Mouse (Mus musculus) heart, embryonic 11.5 days (tissue): ENCODE data around the gene Ssr2. TPM values are rescaled to one million over a fixed set of nuclear protein-coding genes. Genes with fewer than 3 reads are reported as not detected.

Experiments used
- ATAC-seq: fragments of 200-750 bp; cut with Nextera tagmentation; replicated peaks from 2 replicates; pipeline ENCODE4 v1.8.0; 2017; ENCODE audit warnings: moderate library complexity; ENCODE audit not compliant: insufficient number of reproducible peaks, low FRiP score, low TSS enrichment
- H3K27ac ChIP-seq: fragments of 300-500 bp; sonication (generic); 2 replicates; pipeline ENCODE4 v1.5.1; 2014; ENCODE audit warnings: mild to moderate bottlenecking, low read depth, low read length
- H3K27me3 ChIP-seq: fragments of 300-500 bp; sonication (generic); 2 replicates; pipeline ENCODE4 v1.6.1; 2014; ENCODE audit warnings: mild to moderate bottlenecking, low read length, mixed read lengths; ENCODE audit not compliant: control insufficient read depth, insufficient read depth
- H3K36me3 ChIP-seq: fragments of 300-500 bp; sonication (generic); 2 replicates; pipeline ENCODE4 v1.6.1; 2014; ENCODE audit warnings: mild to moderate bottlenecking, low read length, moderate library complexity, mixed read lengths; ENCODE audit not compliant: control insufficient read depth, insufficient read depth
- H3K4me1 ChIP-seq: fragments of 300-500 bp; sonication (generic); 2 replicates; pipeline ENCODE4 v1.6.1; 2014; ENCODE audit warnings: low read length; ENCODE audit not compliant: control insufficient read depth, insufficient read depth
- H3K4me2 ChIP-seq: fragments of 300-500 bp; sonication (generic); 2 replicates; pipeline ENCODE4 v1.6.1; 2014; ENCODE audit warnings: mild to moderate bottlenecking, moderate library complexity
- H3K4me3 ChIP-seq: fragments of 300-500 bp; sonication (generic); 2 replicates; pipeline ENCODE4 v1.5.1; 2014; ENCODE audit warnings: low read depth, low read length
- H3K9ac ChIP-seq: fragments of 300-500 bp; sonication (generic); 2 replicates; pipeline ENCODE4 v1.6.1; 2014; ENCODE audit warnings: mild to moderate bottlenecking, low read depth, low read length, moderate library complexity
- H3K9me3 ChIP-seq: fragments of 300-500 bp; sonication (generic); replicated peaks from 2 replicates; pipeline ENCODE4 v1.6.1; 2016; ENCODE audit warnings: low read length; ENCODE audit not compliant: control insufficient read depth
- WGBS: fragments of 180-500 bp; shearing (Covaris S2); extraction: QIAGEN DNeasy Blood & Tissue Kit; methylation state at CpG from one replicate; pipeline ENCODE4 v1.1.7; 2014; ENCODE audit not compliant: insufficient replicate concordance; 5-methylcytosine and 5-hydroxymethylcytosine counted together
- polyA plus RNA-seq: library from polyadenylated mRNA; unstranded; fragments of >200 nt; fragmentation: Nextera tagmentation; extraction: Ambion mirVana; gene quantifications from 2 replicates; pipeline ENCODE4 v1.2.1, GENCODE M21; 2014

Gene Ssr2
- polyA plus RNA-seq, 1 experiment from 2014 or later, result 206 TPM

DNA sequence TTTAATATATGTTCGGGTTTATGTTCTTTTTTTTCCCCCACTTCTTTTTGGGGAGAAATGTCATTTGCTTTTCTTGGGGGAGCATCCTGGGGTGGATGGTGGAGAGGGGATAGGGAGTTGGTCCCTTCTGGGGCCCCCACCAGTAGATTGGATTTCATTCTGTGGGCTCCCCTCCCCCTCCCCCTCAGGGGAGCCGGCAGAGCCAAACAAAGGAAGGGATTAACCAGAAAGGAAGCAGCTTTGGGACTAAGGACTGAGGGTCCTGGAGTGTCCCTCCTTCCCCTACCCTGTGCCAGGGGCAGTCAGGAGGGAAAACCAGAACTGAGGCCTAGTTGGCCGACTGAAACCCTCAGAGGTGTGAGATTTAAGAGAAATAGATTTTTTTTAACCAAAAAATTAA, 36.3 kb upstream of the Ssr2 start:
- peaks cover 24% of the 10 kb centered on the region for H3K36me3 ChIP-seq
- ATAC-seq, result no peak
- WGBS, result 19% methylated on average over 3 of the region's 3 CpGs
- H3K4me3 ChIP-seq, result no peak overlapping the region
- no peaks in the 10 kb centered on the region for H3K27me3 ChIP-seq
- no peak overlapping the region for H3K27ac ChIP-seq
- peaks cover 41% of the 10 kb centered on the region for H3K4me1 ChIP-seq
- no peak overlapping the region for H3K4me2 ChIP-seq
- H3K9ac ChIP-seq, result no peak overlapping the region
- H3K9me3 ChIP-seq, result no peaks in the 10 kb centered on the region

DNA sequence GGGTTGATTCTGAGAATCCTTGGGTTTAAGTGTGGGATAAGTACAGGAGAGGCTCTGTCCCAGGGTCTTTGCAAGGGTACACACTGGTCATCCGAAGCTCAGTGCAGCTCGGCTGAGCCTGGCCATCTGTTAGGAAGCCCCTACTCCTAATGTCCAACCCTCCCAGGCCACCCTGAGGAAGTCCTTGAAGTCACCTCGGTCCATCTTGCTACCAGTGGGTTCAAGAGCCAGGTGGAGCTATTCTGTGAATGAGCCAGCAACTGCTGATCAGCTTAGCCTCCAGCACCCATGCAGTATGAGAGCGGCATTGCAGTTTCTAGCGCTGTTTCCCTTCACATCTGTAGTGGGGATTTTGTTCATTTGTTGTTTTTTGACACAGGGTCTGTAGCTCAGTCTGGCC, 35.6 kb upstream of the Ssr2 start:
- Histone ChIP-seq H3K9me3 (no peaks in the 10 kb centered on the region), H3K27ac (0 out of 2 replicates have a peak overlapping the region, but pooled peaks have one; percentile 24), H3K4me1 (peaks cover 34% of the 10 kb centered on the region), H3K9ac (no peak overlapping the region), H3K4me2 (no peak overlapping the region), H3K4me3 (no peak overlapping the region), H3K27me3 (no peaks in the 10 kb centered on the region), H3K36me3 (peaks cover 24% of the 10 kb centered on the region)
- no peak for ATAC-seq
- 46% methylated on average over 5 of the region's 5 CpGs for WGBS

DNA sequence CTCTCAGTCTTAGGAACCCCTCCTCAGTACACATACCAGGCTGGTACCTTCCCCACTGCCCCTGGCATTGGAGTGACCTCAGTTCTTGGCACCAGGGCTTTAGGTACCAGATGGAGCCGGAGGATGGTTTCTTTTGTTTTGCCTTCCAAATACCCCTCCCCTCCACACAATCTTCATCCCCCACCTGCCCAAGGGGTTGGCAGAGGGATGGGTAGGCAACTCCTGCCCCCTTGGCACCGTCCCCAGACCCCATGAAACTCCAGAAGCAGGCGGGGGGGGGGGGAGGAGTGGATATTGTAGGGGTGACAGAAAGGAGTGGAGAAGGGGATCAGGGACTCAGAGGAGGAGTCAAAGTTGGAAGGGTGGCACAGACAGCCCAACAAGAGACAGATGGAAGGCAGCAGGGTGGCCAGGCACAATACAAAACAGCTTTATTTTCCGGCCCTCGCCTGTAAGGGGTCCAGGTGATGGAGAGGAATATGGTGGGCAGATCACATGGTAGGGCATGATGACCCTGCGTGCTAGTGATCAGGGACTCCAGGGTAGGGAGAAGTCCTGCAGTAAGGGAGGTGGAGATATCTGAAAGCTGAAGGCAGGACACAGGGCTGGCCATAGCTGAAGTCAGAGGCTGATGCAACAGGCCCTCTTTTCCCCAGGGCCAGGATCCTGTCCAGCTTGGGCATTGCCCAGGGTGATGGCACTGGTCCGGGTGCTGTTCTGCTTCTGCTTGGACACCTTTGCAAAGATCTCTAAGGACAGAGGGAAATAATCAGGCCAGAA, 33.9 kb upstream of the Ssr2 start:
- Histone ChIP-seq H3K9me3 (no peaks in the 10 kb centered on the region), H3K36me3 (peaks cover 22% of the 10 kb centered on the region), H3K27me3 (no peaks in the 10 kb centered on the region), H3K4me3 (no peak overlapping the region), H3K4me2 (no peak overlapping the region), H3K27ac (no peak overlapping the region), H3K9ac (no peak overlapping the region), H3K4me1 (peaks cover 17% of the 10 kb centered on the region)
- no peak; the same call in 1 of the 2 replicates for ATAC-seq
- 73% methylated on average over 7 of the region's 7 CpGs for WGBS

DNA sequence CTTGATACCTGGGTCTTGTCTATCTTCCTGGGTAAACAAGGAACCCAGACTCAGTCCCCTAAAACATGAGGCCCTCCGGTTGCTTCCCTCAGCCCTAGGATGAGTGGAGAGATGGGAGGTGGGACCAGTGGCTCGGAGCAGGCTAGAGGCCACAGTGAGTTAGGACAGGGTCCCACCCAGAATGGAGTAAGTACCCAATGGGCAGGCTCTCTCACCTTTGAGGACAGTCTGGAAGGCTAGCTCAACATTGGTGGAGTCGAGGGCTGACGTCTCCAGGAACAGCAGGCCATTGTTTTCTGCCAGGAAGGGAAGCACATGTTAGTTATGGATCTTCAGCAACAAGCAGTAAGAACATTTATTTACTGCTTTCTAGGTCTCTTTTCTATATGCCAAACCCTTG, 33.2 kb upstream of the Ssr2 start:
- Histone ChIP-seq H3K36me3 (peaks cover 15% of the 10 kb centered on the region), H3K27ac (no peak overlapping the region), H3K9me3 (no peaks in the 10 kb centered on the region), H3K27me3 (no peaks in the 10 kb centered on the region), H3K4me3 (no peak overlapping the region), H3K4me1 (peaks cover 12% of the 10 kb centered on the region), H3K9ac (no peak overlapping the region), H3K4me2 (no peak overlapping the region)
- WGBS, result 67% methylated on average over 4 of the region's 4 CpGs
- ATAC-seq, result no peak

DNA sequence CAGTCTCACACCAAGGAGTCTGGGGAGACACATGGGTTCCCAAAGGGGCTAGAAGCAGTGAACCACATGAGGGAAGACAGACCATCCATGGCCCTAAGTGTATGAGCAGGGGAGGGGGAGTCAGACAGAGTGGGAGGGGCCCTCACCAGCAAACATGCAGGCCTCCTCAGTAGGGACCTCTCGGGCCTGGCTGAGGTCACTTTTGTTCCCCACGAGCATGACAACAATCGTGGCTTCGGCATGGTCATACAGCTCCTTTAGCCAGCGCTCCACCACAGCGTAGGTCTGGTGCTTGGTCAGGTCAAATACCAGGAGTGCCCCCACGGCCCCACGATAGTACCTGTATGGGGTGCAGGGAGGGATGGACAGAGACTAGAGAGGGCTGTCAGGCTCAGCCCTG, 32.5 kb upstream of the Ssr2 start:
- ATAC-seq, result no peak
- peaks cover 9% of the 10 kb centered on the region for H3K36me3 ChIP-seq
- H3K4me1 ChIP-seq, result peaks cover 8% of the 10 kb centered on the region
- 78% methylated on average over 8 of the region's 8 CpGs for WGBS
- H3K27ac ChIP-seq, result no peak overlapping the region
- no peak overlapping the region for H3K9ac ChIP-seq
- H3K27me3 ChIP-seq, result no peaks in the 10 kb centered on the region
- H3K9me3 ChIP-seq, result no peaks in the 10 kb centered on the region
- no peak overlapping the region for H3K4me2 ChIP-seq
- H3K4me3 ChIP-seq, result no peak overlapping the region

DNA sequence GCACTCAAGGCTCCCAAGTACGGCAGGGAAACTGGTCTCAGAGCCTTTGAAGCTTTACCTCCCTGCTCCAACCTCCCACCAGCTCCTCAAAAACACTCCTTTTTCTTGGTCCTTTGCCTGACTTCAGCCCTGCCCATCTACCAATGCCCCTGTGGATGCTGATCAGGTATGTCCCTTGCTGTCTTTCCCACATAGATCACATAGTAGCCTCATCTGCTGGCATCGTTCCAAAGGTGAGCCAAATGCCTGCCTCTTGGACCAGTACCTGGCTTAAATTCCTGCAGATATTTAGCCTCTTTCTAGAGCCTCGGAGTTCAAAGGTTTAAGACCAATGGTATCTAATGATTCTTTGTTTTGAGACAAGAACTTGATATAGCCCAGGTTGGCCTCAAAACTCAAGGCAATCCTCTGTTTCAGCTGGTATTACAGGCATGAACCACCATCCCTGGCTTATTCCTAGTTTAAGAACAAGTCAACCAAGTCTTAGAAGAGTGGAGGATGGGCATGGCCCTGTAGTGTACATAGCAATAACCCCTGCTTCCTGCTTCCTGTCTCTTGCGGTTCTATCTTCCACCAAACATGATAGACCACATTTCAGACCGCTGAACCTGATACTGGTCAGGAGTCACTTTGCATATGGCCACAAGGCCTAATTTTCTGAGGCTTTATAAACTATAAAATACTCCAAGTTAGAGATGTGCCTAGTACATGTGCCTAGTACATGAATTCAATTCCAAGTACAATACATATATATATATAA, 31.8 kb upstream of the Ssr2 start:
- H3K9me3 ChIP-seq, result no peaks in the 10 kb centered on the region
- no peak overlapping the region for H3K4me2 ChIP-seq
- H3K27ac ChIP-seq, result no peak overlapping the region
- peaks cover 5% of the 10 kb centered on the region for H3K4me1 ChIP-seq
- H3K9ac ChIP-seq, result no peak overlapping the region
- WGBS, result 65% methylated on average over 5 of the region's 5 CpGs
- no peak overlapping the region for H3K4me3 ChIP-seq
- no peak for ATAC-seq
- H3K36me3 ChIP-seq, result peaks cover 4% of the 10 kb centered on the region; the same call in 1 of the 2 replicates
- H3K27me3 ChIP-seq, result no peaks in the 10 kb centered on the region

DNA sequence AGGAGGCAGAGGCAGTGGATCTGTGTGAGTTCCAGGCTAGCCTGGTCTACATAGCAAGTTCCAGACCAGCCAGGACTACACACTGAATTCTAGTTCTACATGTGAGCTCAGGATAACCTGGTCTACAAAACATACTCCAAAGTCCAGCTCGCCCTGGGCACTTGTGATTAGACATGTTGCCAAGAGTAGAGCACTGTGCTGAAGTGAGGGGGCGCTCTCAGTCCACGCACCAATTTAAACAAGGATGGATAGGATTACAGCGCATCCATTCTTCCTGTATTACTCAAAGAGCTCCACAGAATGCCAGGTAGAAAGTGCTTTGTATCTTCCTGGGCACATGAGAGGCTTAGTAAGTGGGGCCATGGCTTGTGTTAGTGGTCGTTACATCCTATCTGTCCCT, 31.2 kb upstream of the Ssr2 start:
- H3K27ac ChIP-seq, result no peak overlapping the region
- no peaks in the 10 kb centered on the region for H3K9me3 ChIP-seq
- H3K9ac ChIP-seq, result no peak overlapping the region
- no peak overlapping the region for H3K4me3 ChIP-seq
- 35% methylated on average over 5 of the region's 5 CpGs for WGBS
- peaks cover 5% of the 10 kb centered on the region for H3K4me1 ChIP-seq
- H3K27me3 ChIP-seq, result no peaks in the 10 kb centered on the region
- no peak for ATAC-seq
- H3K36me3 ChIP-seq, result peaks cover 4% of the 10 kb centered on the region; the same call in 1 of the 2 replicates
- H3K4me2 ChIP-seq, result no peak overlapping the region; the same call in 1 of the 2 replicates

DNA sequence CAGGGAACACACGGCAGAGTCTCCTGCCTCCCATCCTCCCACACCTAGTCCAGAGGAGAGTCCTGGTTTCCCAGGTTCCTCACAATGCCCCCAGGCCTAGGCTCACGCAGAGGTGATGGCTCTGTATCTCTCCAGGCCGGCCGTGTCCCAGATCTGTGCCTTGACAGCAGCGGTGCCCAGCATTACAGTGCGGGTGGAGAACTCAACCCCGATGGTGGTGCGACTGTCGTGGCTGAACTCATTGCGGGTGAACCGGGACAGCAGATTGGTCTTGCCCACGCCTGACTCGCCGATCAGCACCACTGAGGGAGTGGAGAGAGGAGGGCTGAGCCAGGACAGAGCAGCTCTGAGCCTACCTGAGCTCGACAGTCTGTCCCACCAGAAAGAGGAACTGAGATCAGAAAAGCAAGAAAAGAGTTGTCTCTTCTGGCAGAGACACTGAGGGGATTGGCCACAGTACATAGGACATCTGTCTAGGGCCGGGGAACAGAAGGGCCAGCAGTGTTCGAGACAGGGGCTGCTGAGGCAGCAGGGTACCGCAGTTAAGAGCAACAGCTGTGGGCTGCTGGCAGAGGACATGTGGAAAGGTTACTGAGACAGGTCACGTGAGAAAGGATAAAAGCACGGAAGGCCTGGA, 30.6 kb upstream of the Ssr2 start:
- WGBS, result 62% methylated on average over 20 of the region's 20 CpGs
- H3K9ac ChIP-seq, result no peak overlapping the region
- H3K27me3 ChIP-seq, result no peaks in the 10 kb centered on the region
- H3K4me3 ChIP-seq, result no peak overlapping the region
- no peaks in the 10 kb centered on the region for H3K9me3 ChIP-seq
- H3K4me1 ChIP-seq, result peaks cover 2% of the 10 kb centered on the region
- no peak overlapping the region for H3K27ac ChIP-seq
- ATAC-seq, result no peak
- H3K36me3 ChIP-seq, result peaks cover 2% of the 10 kb centered on the region; the same call in 1 of the 2 replicates
- H3K4me2 ChIP-seq, result no peak overlapping the region; the same call in 1 of the 2 replicates
